In genomic region chr5:103364791-103365699, GRCm38 (mm10) we compare ENCODE assay signal across 9 mouse cellular contexts. TPM values are rescaled to one million over a fixed set of nuclear protein-coding genes. Genes with fewer than 3 reads are reported as not detected.
A peak's percentile ranks its signal among the peaks of the same experiment; 100 is the strongest.
DNase-seq lines count a peak whose midpoint lies in the region; ATAC-seq and TF ChIP-seq lines count a peak whose summit lies in the region.
"Had no signal": no experiment of that assay in that cellular context is flagged by ENCODE, and none has a peak within 500 bp of the region (broad histone marks: within the 10 kb centered on the region; RNA-seq: fewer than 3 reads in every experiment).

No protein-coding gene starts in this region.

- H3K36me3 ChIP-seq in stomach, postnatal 0 days (ENCODE audit: control insufficient read depth, insufficient read depth, low read length): no peaks in the 10 kb centered on the region
- 0 out of 2 replicates have a peak, but pooled peaks cover 3% of the 10 kb centered on the region for H3K36me3 ChIP-seq in hindbrain, embryonic 10.5 days
- H3K36me3 ChIP-seq: hindbrain, embryonic 13.5 days had no signal

- peak; percentile 16 for DNase-seq in layer of hippocampus, adult 9-11 months
- no peak for DNase-seq in layer of hippocampus, adult 8-10 months (ENCODE audit: low spot score in 2 of 2)
- DNase-seq in heart, postnatal 4 days: peak; percentile 22
- DNase-seq in lung, adult 18-20 months: peak; percentile 82 to 86
- peak; percentile 61 for DNase-seq in stomach, postnatal 0 days (ENCODE audit: low spot score)
- no peak for DNase-seq in hindbrain, embryonic 10.5 days (ENCODE audit: low spot score)
- no peak for DNase-seq in cerebellum, adult 11 months
- DNase-seq: cerebellum, postnatal 25 days had no signal

- no peak overlapping the region for H3K9ac ChIP-seq in stomach, postnatal 0 days (ENCODE audit: low read length)
- H3K9ac ChIP-seq: hindbrain, embryonic 13.5 days had no signal

- H3K4me2 ChIP-seq in stomach, postnatal 0 days (replicated peaks; ENCODE audit: low read depth): no peak overlapping the region
- H3K4me2 ChIP-seq: hindbrain, embryonic 13.5 days had no signal

- no peak for TF ChIP-seq EP300 in stomach, postnatal 0 days (optimal IDR thresholded peaks at IDR 0.05)

- peak; percentile 71 for ATAC-seq in stomach, postnatal 0 days (ENCODE audit: low FRiP score, low TSS enrichment)

- H3K4me3 ChIP-seq in stomach, postnatal 0 days (ENCODE audit: low read depth, low read length): no peak overlapping the region
- H3K4me3 ChIP-seq in hindbrain, embryonic 10.5 days: no peak overlapping the region
- H3K4me3 ChIP-seq: hindbrain, embryonic 13.5 days had no signal

- no peaks in the 10 kb centered on the region for H3K27me3 ChIP-seq in stomach, postnatal 0 days (ENCODE audit: control insufficient read depth, insufficient read depth, low read length)
- H3K27me3 ChIP-seq in hindbrain, embryonic 10.5 days (ENCODE audit: insufficient read depth, poor library complexity, severe bottlenecking): no peaks in the 10 kb centered on the region

- 76% methylated on average over 21 of the region's 21 CpGs for WGBS in stomach, postnatal 0 days
- WGBS in hindbrain, embryonic 10.5 days: 95% methylated on average over 21 of the region's 21 CpGs

- no peaks in the 10 kb centered on the region for H3K4me1 ChIP-seq in stomach, postnatal 0 days (replicated peaks; ENCODE audit: control insufficient read depth, insufficient read depth)
- no peaks in the 10 kb centered on the region; the same call in 1 of the 2 replicates for H3K4me1 ChIP-seq in hindbrain, embryonic 10.5 days (replicated peaks)

- no peaks in the 10 kb centered on the region for H3K9me3 ChIP-seq in stomach, postnatal 0 days (ENCODE audit: control insufficient read depth, low read length)
- H3K9me3 ChIP-seq in hindbrain, embryonic 10.5 days: peaks cover 7% of the 10 kb centered on the region
- H3K9me3 ChIP-seq: hindbrain, embryonic 13.5 days had no signal

- no peak for TF ChIP-seq CTCF in stomach, postnatal 0 days (IDR thresholded peaks at IDR 0.05; ENCODE audit: low read depth)

- no peak overlapping the region for H3K27ac ChIP-seq in stomach, postnatal 0 days (replicated peaks)
- H3K27ac ChIP-seq in hindbrain, embryonic 10.5 days: no peak overlapping the region
- H3K27ac ChIP-seq: hindbrain, embryonic 13.5 days had no signal

RNA-seq across cellular contexts. Expression of gene Ptpn13, which starts 59.9 kb away (rescaled TPM):
- total RNA-seq in layer of hippocampus, adult 8-10 months (2022): 10 to 100 TPM; 11.7 to 14.1 (median 12.9) TPM
- 10 to 100 TPM; 12.6 to 14.6 TPM for total RNA-seq in heart, postnatal 4 days (2021)
- polyA plus RNA-seq in stomach, postnatal 0 days (2015; fragmentation: Nextera tagmentation; extraction: Ambion mirVana): 7.6 and 7.8 TPM in 2 replicates
- 16.6 and 18.8 TPM in 2 replicates for polyA plus RNA-seq in hindbrain, embryonic 10.5 days (2016; fragmentation: Nextera tagmentation; extraction: Ambion mirVana)

Comparison
In these comparisons a context has a peak if more than half of its experiments do, and no peak if none do; other contexts are left out.
1. DNase-seq: peak in layer of hippocampus, adult 9-11 months (single experiment), heart, postnatal 4 days (single experiment), lung, adult 18-20 months (2 of 2) and stomach, postnatal 0 days (single experiment); none in layer of hippocampus, adult 8-10 months (0 of 2), hindbrain, embryonic 10.5 days (single experiment) and cerebellum, adult 11 months (single experiment).